Mouse (Mus musculus): ENCODE measurements at regions not wholly inside any gene's neighbourhood (a gene's known extent, or its start where the extent isn't known, plus 50 kb on each side); places are given as distances from the start of the nearest gene placed in this dataset.
A peak's percentile ranks its signal among the peaks of the same experiment; 100 is the strongest.

GRCm38 (mm10) chr7:115300241-115300640 is 556.7 kb downstream of the Insc start:
- DNase-seq: no peak

- no peak for DNase-seq
Measured at GRCm38 (mm10) chr7:115308377-115308776, 564.9 kb downstream of the Insc start.

- DNase-seq: no peak
Measured at GRCm38 (mm10) chr7:115310400-115311225, 567.1 kb downstream of the Insc start.

- no peak for DNase-seq
Measured at GRCm38 (mm10) chr7:115319504-115319903, 576.0 kb downstream of the Insc start.

GRCm38 (mm10) chr7:115322989-115323388 is 579.5 kb downstream of the Insc start:
- no peak for DNase-seq

GRCm38 (mm10) chr7:115328300-115328699 is 584.8 kb downstream of the Insc start:
- no peak for DNase-seq

- no peak for DNase-seq
Measured at GRCm38 (mm10) chr7:115331698-115332097, 588.2 kb downstream of the Insc start.

- DNase-seq: no peak
Measured at GRCm38 (mm10) chr7:115333046-115333577, 589.6 kb downstream of the Insc start.

GRCm38 (mm10) chr7:115335051-115335450 is 591.6 kb downstream of the Insc start:
- DNase-seq: no peak

- DNase-seq: no peak
Measured at GRCm38 (mm10) chr7:115340155-115340554, 596.7 kb downstream of the Insc start.

- DNase-seq: no peak
Measured at GRCm38 (mm10) chr7:115341007-115341406, 597.5 kb downstream of the Insc start.

- no peak for DNase-seq
Measured at GRCm38 (mm10) chr7:115345749-115346148, 602.3 kb downstream of the Insc start.

- no peak for DNase-seq
Measured at GRCm38 (mm10) chr7:115358711-115359110, 615.2 kb downstream of the Insc start.

- no peak for DNase-seq
Measured at GRCm38 (mm10) chr7:115360142-115360541, 616.6 kb downstream of the Insc start.

- DNase-seq: no peak
Measured at GRCm38 (mm10) chr7:115362117-115362516, 618.6 kb downstream of the Insc start.

GRCm38 (mm10) chr7:115366910-115367309 is 623.4 kb downstream of the Insc start:
- peak; percentile 75 for DNase-seq

GRCm38 (mm10) chr7:115371143-115371542 is 627.6 kb downstream of the Insc start:
- DNase-seq: no peak

- no peak for DNase-seq
Measured at GRCm38 (mm10) chr7:115372921-115373320, 629.4 kb downstream of the Insc start.

GRCm38 (mm10) chr7:115373781-115374533 is 630.5 kb downstream of the Insc start:
- DNase-seq: no peak

GRCm38 (mm10) chr7:115376067-115376466 is 632.6 kb downstream of the Insc start:
- DNase-seq: no peak

GRCm38 (mm10) chr7:115378836-115379235 is 635.3 kb downstream of the Insc start:
- DNase-seq: no peak

- no peak for DNase-seq
Measured at GRCm38 (mm10) chr7:115379600-115379999, 636.1 kb downstream of the Insc start.

- DNase-seq: no peak
Measured at GRCm38 (mm10) chr7:115380989-115381610, 637.6 kb downstream of the Insc start.
